Mouse (Mus musculus) heart, adult 2 months (tissue): Measurements from ENCODE around the gene C1qtnf7.

Experiments
- CTCF ChIP-seq: fragments of 200-600 bp; IDR thresholded peaks from 2 replicates; pipeline ENCODE4 v1.8.1; 2022; ENCODE audit warnings: antibody characterized with exemption, mild to moderate bottlenecking, moderate library complexity
- EP300 ChIP-seq: fragments of 200-500 bp; IDR thresholded peaks from 2 replicates; pipeline ENCODE4 v1.6.1; 2011; ENCODE audit warnings: low read depth, low read length, control low read depth; ENCODE audit not compliant: insufficient read depth
- POLR2A ChIP-seq: fragments of 200-500 bp; IDR thresholded peaks from 2 replicates; pipeline ENCODE4 v1.6.1; 2011; ENCODE audit warnings: mild to moderate bottlenecking, low read depth, low read length, control low read depth; ENCODE audit not compliant: insufficient read depth

DNA sequence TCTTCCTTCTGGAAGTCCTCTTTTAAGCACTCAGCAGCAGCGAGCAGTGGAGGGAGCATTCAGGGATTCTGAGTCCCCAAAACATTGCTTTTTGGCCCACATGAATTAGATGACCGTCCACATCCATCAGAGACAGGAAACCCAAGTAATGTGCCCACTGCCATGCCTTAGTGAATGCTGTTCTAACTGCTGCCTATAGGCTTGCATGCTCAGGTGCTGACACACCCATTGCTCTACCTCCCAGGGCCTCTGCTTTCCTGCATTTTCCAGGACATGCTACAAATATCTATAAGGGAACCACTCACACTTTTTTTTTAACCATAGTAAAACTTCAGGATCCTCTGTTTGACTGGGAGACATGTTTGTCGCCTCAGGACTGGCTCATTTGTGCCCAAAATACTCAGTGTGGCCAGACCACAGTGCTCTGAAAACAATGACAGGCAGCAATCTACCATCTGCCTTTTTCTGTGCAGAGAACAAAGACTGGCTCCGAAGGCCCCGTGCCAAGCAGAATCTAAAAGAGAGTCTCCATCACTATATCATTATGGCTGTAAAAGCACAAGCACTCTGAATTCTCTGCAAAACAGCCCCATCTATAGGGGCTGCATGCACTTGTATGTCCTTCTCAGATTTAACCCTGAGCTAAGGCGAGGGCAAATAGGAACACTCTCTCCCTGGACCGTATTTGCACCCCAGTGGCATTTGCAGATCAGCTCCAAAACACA is 106.4 kb downstream of the C1qtnf7 start:
- TF ChIP-seq CTCF (no peak), POLR2A (no peak), EP300 (no peak)
